Mouse (Mus musculus) adrenal gland, postnatal 25 days (tissue): Measurements from ENCODE around the gene Ets1. TPM values are rescaled to one million over a fixed set of nuclear protein-coding genes. Genes with fewer than 3 reads are reported as not detected.
A peak's percentile ranks its signal among the peaks of the same experiment; 100 is the strongest.

Source experiments
- DNase-seq: peaks from one replicate; pipeline ENCODE4 v3.0.0; 2021; ENCODE audit warnings: mixed read lengths
- total RNA-seq: library from RNA; stranded (reverse); gene quantifications from 2 replicates; pipeline ENCODE4 v1.2.3, GENCODE M21; 2021

The Ets1 gene
- total RNA-seq, 1 experiment from 2014 or later = 35.5 TPM

- DNase-seq = peak; percentile 32
Measured at GRCm38 (mm10) chr9:32730656-32731590, 94.9 kb downstream of the Ets1 start.

- DNase-seq = no peak
Measured at GRCm38 (mm10) chr9:32731787-32732186, 95.8 kb downstream of the Ets1 start.

DNA sequence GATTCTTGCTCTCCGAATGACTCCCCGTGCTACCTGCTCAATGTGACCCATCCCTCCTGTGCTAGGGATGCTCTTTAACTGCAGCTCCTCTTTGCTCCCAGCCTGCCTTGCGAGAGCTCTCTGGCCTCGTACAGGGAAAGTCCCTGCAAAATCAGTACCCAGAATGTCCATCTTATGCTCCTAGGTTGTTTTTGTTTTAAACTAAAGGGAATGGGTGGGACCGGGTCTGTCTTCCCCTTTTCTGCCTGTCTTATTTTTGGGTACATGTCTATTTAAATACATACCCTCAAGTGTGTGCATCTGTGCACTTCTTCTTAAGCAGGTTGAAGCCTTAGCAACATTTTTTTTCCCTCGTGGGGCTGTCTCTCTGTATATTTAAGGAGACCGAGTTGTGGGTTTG, 99.0 kb downstream of the Ets1 start:
- DNase-seq = no peak

GRCm38 (mm10) chr9:32736051-32736450, 100.0 kb downstream of the Ets1 start:
- DNase-seq = no peak

DNA sequence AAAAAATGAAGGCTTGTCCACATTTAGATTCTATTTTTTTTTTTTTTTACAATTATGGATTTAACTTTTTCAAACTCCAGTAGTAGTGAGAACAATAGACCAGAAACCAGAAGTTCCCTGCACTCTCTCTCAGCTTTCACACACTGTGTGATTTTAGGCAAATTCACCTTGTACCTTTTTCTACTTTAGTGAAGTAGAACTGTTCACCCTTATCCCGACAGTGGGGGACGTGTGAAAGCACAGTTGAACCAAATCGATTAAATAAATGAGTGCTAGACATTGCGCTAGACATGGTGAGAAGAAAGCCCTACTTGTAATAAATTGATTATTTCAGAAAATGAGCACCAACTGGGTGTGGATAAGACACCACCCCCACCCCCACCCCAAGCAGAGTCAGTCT, 104.0 kb downstream of the Ets1 start:
- no peak for DNase-seq

- DNase-seq = no peak
Measured at GRCm38 (mm10) chr9:32740751-32741387, 104.8 kb downstream of the Ets1 start.

GRCm38 (mm10) chr9:32741681-32742080, 105.7 kb downstream of the Ets1 start:
- no peak for DNase-seq

- no peak for DNase-seq
Measured at GRCm38 (mm10) chr9:32743157-32743556, 107.1 kb downstream of the Ets1 start.

- DNase-seq = no peak
Measured at GRCm38 (mm10) chr9:32743642-32744161, 107.7 kb downstream of the Ets1 start.

GRCm38 (mm10) chr9:32744288-32744687, 108.3 kb downstream of the Ets1 start:
- no peak for DNase-seq

DNA sequence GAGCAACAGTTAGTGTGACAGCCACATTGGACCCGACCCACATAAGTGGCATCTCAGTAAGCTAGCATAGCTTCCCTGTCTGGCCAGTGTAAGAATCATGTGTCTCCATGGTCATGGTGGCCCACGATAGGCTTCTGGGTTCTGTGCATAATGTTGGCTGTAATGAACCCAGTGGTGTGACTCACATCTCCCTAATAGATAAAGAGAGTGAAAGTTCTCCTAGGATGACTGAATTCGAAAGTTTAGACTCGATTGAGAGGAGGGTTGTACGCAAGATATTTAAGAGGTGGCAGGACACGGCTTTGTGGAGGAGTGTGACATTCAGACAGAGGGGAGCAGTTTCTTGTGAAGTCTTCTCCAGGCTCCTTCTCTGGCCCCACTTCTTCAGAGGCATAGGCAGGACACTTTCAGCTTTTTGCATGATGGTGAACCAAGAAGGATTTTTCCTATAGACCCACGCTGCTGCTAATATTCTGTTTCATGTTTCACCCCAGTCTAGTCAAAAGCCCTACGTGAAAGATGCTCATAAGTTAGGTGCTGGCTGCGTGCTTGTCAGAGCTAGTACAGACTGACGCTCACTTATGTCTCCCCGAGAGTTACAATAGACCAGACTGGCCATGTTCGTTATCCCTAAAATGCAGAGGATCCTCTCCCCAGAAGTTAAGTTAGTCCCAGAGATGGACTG, 109.2 kb downstream of the Ets1 start:
- DNase-seq = no peak

DNA sequence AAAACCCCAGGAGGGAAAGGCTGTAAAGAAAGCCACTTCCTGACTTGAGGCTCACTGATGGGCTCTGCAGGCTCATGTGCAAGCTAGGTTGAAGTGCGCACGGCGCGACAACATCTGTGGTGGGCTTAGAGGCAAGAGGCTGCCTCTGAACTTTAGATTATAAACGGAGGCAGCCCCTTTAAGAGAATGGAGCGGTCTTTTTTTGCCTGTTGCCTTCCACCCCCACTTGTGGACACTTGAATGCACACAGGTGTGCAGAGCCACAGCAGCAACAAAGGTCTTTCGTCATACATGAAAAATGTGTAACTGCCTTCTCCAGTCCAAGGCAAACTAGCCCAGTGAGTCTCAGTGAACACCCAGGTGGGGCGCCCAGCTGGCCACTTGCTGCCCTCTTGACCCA, 110.0 kb downstream of the Ets1 start:
- DNase-seq = no peak

GRCm38 (mm10) chr9:32746615-32747014, 110.6 kb downstream of the Ets1 start:
- DNase-seq = no peak

DNA sequence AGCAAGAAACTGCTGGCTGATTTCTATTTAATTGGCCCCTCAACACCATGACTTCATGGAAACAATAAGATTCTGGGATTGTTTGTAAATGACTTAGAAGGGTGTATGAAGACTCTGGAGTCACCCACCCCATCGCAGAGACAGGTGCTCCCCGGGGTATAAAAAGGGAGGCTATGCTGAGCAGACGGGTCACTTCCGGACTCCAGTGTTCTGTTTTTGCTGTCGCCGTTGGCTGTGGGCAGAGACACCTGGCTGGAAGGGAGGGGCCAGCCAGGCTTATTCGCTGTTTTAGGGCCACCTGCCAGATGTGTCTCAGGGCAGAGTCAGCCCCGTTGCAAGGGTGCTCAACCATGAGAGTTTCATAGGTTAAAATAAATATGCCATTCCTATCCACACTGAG, 111.6 kb downstream of the Ets1 start:
- DNase-seq = no peak

- no peak for DNase-seq
Measured at GRCm38 (mm10) chr9:32748552-32748951, 112.5 kb downstream of the Ets1 start.

DNA sequence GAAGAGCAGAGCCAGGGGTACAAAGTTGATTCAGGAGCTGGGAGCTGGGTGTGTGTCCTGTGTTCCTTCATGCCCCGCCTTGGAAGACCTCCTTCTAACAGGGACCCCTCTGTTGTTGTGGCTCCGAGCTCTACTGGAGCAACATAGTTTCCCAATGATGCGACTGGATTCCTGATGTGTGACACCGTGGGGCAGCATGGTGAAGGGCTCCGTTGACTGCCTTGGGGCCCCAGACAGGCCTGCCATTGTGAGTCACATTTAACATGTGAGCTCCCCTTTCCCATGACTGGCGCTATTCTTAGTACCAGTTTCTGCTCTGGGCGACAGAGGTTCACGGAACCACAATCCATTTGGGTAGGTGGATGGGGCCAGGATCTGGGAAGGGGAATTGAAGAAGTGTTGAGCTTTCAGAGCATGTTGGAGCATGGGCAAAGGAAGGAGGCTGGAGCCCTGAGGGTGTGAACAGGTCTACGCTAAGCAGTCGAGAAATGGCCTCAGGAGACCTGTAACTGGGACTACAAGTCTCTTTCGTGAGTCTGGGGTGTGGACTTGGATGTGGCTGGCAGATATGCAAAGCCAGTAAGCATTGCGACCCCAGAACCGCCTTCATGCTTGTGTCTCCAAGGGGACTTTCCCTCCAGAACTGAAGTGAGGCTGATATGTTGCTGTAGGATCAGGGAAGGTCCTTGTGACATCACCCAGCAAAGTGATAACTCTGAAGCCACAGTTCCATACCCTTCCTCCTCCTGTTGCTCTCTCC, 113.9 kb downstream of the Ets1 start:
- DNase-seq = no peak

GRCm38 (mm10) chr9:32752602-32753001, 116.6 kb downstream of the Ets1 start:
- no peak for DNase-seq

- DNase-seq = no peak
Measured at GRCm38 (mm10) chr9:32754311-32754710, 118.3 kb downstream of the Ets1 start.

GRCm38 (mm10) chr9:32756002-32756401, 120.0 kb downstream of the Ets1 start:
- DNase-seq = no peak

GRCm38 (mm10) chr9:32758280-32758905, 122.4 kb downstream of the Ets1 start:
- DNase-seq = no peak

- DNase-seq = no peak
Measured at GRCm38 (mm10) chr9:32760649-32761157, 124.7 kb downstream of the Ets1 start.
